Comparison of ENCODE assay signal across 9 mouse cellular contexts in genomic region chr14:36952687-36953426, GRCm38 (mm10). TPM values are rescaled to one million over a fixed set of nuclear protein-coding genes. Genes with fewer than 3 reads are reported as not detected.
A peak's percentile ranks its signal among the peaks of the same experiment; 100 is the strongest.
DNase-seq lines count a peak whose midpoint lies in the region; ATAC-seq lines count a peak whose summit lies in the region.
"Had no signal": no experiment of that assay in that cellular context is flagged by ENCODE, and none has a peak within 500 bp of the region (broad histone marks: within the 10 kb centered on the region; RNA-seq: fewer than 3 reads in every experiment).

No protein-coding gene starts in this region.

- ATAC-seq in granulocyte monocyte progenitor cell, adult 5-6 weeks (replicated peaks; ENCODE audit: poor library complexity, severe bottlenecking), result peak; percentile 76
- peak; percentile 57 for ATAC-seq in neutrophil, adult 5-6 weeks (ENCODE audit: extremely low read depth, insufficient number of reproducible peaks, low FRiP score, poor library complexity, severe bottlenecking)

- DNase-seq in kidney, adult 11 months, result peak; percentile 6
- no peak for DNase-seq in kidney, postnatal 4 days
- DNase-seq in spleen, postnatal 36 days (ENCODE audit: low spot score in 2 of 2), result peak; percentile 14 to 16
- DNase-seq in spleen, postnatal 4 days (ENCODE audit: low spot score in 2 of 2), result no peak
- DNase-seq in heart, postnatal 4 days, result no peak
- DNase-seq in adipocyte (ENCODE audit: low spot score), result no peak
- DNase-seq: kidney, adult 18-20 months had no signal

RNA-seq across cellular contexts. Expression of gene Ccser2, which starts 15.7 kb away (rescaled TPM):
- total RNA-seq in granulocyte monocyte progenitor cell, adult 5-6 weeks (2014; fragmentation: Nextera tagmentation), result 4.3 and 10.5 TPM in 2 replicates
- total RNA-seq in granulocyte monocyte progenitor cell, adult 5-6 weeks (2017), result 7.6 and 9.6 TPM in 2 replicates
- 39.4 and 40.3 TPM in 2 replicates for total RNA-seq in neutrophil, adult 5-6 weeks (2017)
- 10 to 100 TPM; 95.0 to 96.6 TPM for total RNA-seq in heart, postnatal 4 days (2021)

Comparison
In these comparisons a context has a peak if more than half of its experiments do, and no peak if none do; other contexts are left out.
1. DNase-seq: peak in kidney, adult 11 months (single experiment) and spleen, postnatal 36 days (2 of 2); none in kidney, postnatal 4 days (0 of 2), spleen, postnatal 4 days (0 of 2), heart, postnatal 4 days (single experiment) and adipocyte (single experiment).